Mouse (Mus musculus) induced T-regulatory cell, adult 2 months (primary cell): Measurements from ENCODE around the gene Mrpl48.
A peak's percentile ranks its signal among the peaks of the same experiment; 100 is the strongest.

Experiments
- DNase-seq: peaks from one replicate; pipeline ENCODE4 v3.0.0-alpha.2; 2012; ENCODE audit warnings: low read depth

Gene Mrpl48

GRCm38 (mm10) chr7:100533503-100533902 is 74.6 kb downstream of the Mrpl48 start:
- no peak for DNase-seq

GRCm38 (mm10) chr7:100530766-100531165 is 77.3 kb downstream of the Mrpl48 start:
- no peak for DNase-seq

- no peak for DNase-seq
Measured at GRCm38 (mm10) chr7:100524669-100525068, 83.4 kb downstream of the Mrpl48 start.

GRCm38 (mm10) chr7:100522222-100522621 is 85.9 kb downstream of the Mrpl48 start:
- no peak for DNase-seq

- DNase-seq, result peak; percentile 89
Measured at GRCm38 (mm10) chr7:100520663-100521285, 87.3 kb downstream of the Mrpl48 start.

GRCm38 (mm10) chr7:100520204-100520603 is 87.9 kb downstream of the Mrpl48 start:
- DNase-seq, result no peak

- DNase-seq, result no peak
Measured at GRCm38 (mm10) chr7:100514573-100514972, 93.5 kb downstream of the Mrpl48 start, which contains the start of gene Dnajb13. TSS of gene Dnajb13 (minus strand) at chr7:100514960.

GRCm38 (mm10) chr7:100511602-100512001 is 96.5 kb downstream of the Mrpl48 start:
- peak; percentile 78 for DNase-seq

- DNase-seq, result peak; percentile 64
Measured at GRCm38 (mm10) chr7:100508670-100509069, 99.4 kb downstream of the Mrpl48 start.

GRCm38 (mm10) chr7:100506494-100506893 is 101.6 kb downstream of the Mrpl48 start:
- DNase-seq, result peak; percentile 21

GRCm38 (mm10) chr7:100504740-100505487 is 103.2 kb downstream of the Mrpl48 start:
- DNase-seq, result peak; percentile 50

GRCm38 (mm10) chr7:100503076-100503475 is 105.0 kb downstream of the Mrpl48 start:
- DNase-seq, result peak; percentile 67

GRCm38 (mm10) chr7:100502374-100502922 is 105.7 kb downstream of the Mrpl48 start:
- no peak for DNase-seq

GRCm38 (mm10) chr7:100501844-100502373 is 106.2 kb downstream of the Mrpl48 start:
- DNase-seq, result peak; percentile 54

GRCm38 (mm10) chr7:100501027-100501843 is 106.9 kb downstream of the Mrpl48 start:
- DNase-seq, result peak; percentile 46

GRCm38 (mm10) chr7:100500276-100500977 is 107.7 kb downstream of the Mrpl48 start:
- DNase-seq, result peak; percentile 31

GRCm38 (mm10) chr7:100499465-100499864 is 108.6 kb downstream of the Mrpl48 start:
- peak; percentile 18 for DNase-seq

GRCm38 (mm10) chr7:100497982-100498381 is 110.1 kb downstream of the Mrpl48 start:
- DNase-seq, result peak; percentile 26

- DNase-seq, result peak; percentile 21
Measured at GRCm38 (mm10) chr7:100497402-100497801, 110.7 kb downstream of the Mrpl48 start.

GRCm38 (mm10) chr7:100496791-100497190 is 111.3 kb downstream of the Mrpl48 start:
- peak; percentile 20 for DNase-seq

GRCm38 (mm10) chr7:100496371-100496770 is 111.7 kb downstream of the Mrpl48 start:
- no peak for DNase-seq
